Mouse (Mus musculus) lung, postnatal 0 days (tissue): ENCODE results near the gene Sec23b. TPM values are rescaled to one million over a fixed set of nuclear protein-coding genes. Genes with fewer than 3 reads are reported as not detected.
A peak's percentile ranks its signal among the peaks of the same experiment; 100 is the strongest.

Experiments
- ATAC-seq: fragments of 200-750 bp; cut with Nextera tagmentation; 2 replicates; pipeline ENCODE4 v1.8.0; 2017; ENCODE audit warnings: moderate library complexity
- DNase-seq: peaks from one replicate; pipeline ENCODE4 v3.0.0-alpha.2; 2016; ENCODE audit warnings: low spot score
- H3K27ac ChIP-seq: fragments of 300-500 bp; sonication (generic); 2 replicates; pipeline ENCODE4 v1.5.1; 2014; ENCODE audit warnings: antibody characterized with exemption, mild to moderate bottlenecking, low read length, mixed read lengths
- H3K27me3 ChIP-seq: fragments of 300-500 bp; sonication (generic); replicated peaks from 2 replicates; pipeline ENCODE4 v1.6.1; 2014; ENCODE audit warnings: low read length, mixed read lengths; ENCODE audit not compliant: insufficient read depth
- H3K36me3 ChIP-seq: fragments of 300-500 bp; sonication (generic); 2 replicates; pipeline ENCODE4 v1.6.1; 2014; ENCODE audit warnings: low read length, mixed read lengths; ENCODE audit not compliant: insufficient read depth
- H3K4me1 ChIP-seq: fragments of 300-500 bp; sonication (generic); 2 replicates; pipeline ENCODE4 v1.6.1; 2014; ENCODE audit warnings: antibody characterized with exemption, low read depth, low read length, mixed read lengths; ENCODE audit not compliant: insufficient read depth
- H3K4me2 ChIP-seq: fragments of 300-500 bp; sonication (generic); replicated peaks from 2 replicates; pipeline ENCODE4 v1.6.1; 2014; ENCODE audit warnings: low read depth, mild to moderate bottlenecking, low read length, moderate library complexity, mixed read lengths
- H3K4me3 ChIP-seq: fragments of 300-500 bp; sonication (generic); 2 replicates; pipeline ENCODE4 v1.5.1; 2014; ENCODE audit warnings: low read depth, low read length
- H3K9ac ChIP-seq: fragments of 300-500 bp; sonication (generic); replicated peaks from 2 replicates; pipeline ENCODE4 v1.6.1; 2014; ENCODE audit warnings: low read depth, mild to moderate bottlenecking
- H3K9me3 ChIP-seq: fragments of 300-500 bp; sonication (generic); 2 replicates; pipeline ENCODE4 v1.6.1; 2016; ENCODE audit warnings: low read length, mixed read lengths
- CTCF ChIP-seq: IDR thresholded peaks from 2 replicates; pipeline ENCODE4 v1.5.1; 2016; ENCODE audit warnings: antibody characterized with exemption, mild to moderate bottlenecking
- EP300 ChIP-seq: IDR thresholded peaks from 2 replicates; pipeline ENCODE4 v1.6.1; 2016; ENCODE audit warnings: antibody characterized with exemption, mild to moderate bottlenecking, control low read depth
- WGBS: fragments of 180-500 bp; shearing (Covaris S2); extraction: QIAGEN DNeasy Blood & Tissue Kit; methylation state at CpG from one replicate; pipeline ENCODE4 v1.1.7; 2014; 5-methylcytosine and 5-hydroxymethylcytosine counted together
- microRNA-seq: library from miRNA; unstranded; fragments of <30 nt; microRNA quantifications from one replicate; pipeline ENCODE4, GENCODE M21; 2016
- polyA plus RNA-seq: library from polyadenylated mRNA; unstranded; fragments of >200 nt; fragmentation: Nextera tagmentation; extraction: Ambion mirVana; gene quantifications from 2 replicates; pipeline ENCODE4 v1.2.1, GENCODE M21; 2015

The Sec23b gene
- polyA plus RNA-seq, 1 experiment from 2014 or later: 62.4 TPM

- Histone ChIP-seq H3K4me1 (no peaks in the 10 kb centered on the region), H3K36me3 (no peaks in the 10 kb centered on the region), H3K9ac (no peak overlapping the region), H3K27me3 (no peaks in the 10 kb centered on the region), H3K27ac (no peak overlapping the region), H3K4me2 (no peak overlapping the region), H3K9me3 (no peaks in the 10 kb centered on the region), H3K4me3 (no peak overlapping the region)
- 69% methylated on average over 4 of the region's 4 CpGs for WGBS
- no peak for ATAC-seq
- no peak for DNase-seq
- TF ChIP-seq CTCF (no peak), EP300 (no peak)
Observed at GRCm38 (mm10) chr2:144637204-144637603, 81.2 kb downstream of the Sec23b start.

GRCm38 (mm10) chr2:144637671-144638395 lies 81.8 kb downstream of the Sec23b start:
- H3K36me3 ChIP-seq: no peaks in the 10 kb centered on the region
- DNase-seq: no peak
- H3K27me3 ChIP-seq: no peaks in the 10 kb centered on the region
- TF ChIP-seq CTCF (no peak), EP300 (no peak)
- H3K4me1 ChIP-seq: no peaks in the 10 kb centered on the region
- no peaks in the 10 kb centered on the region for H3K9me3 ChIP-seq
- H3K9ac ChIP-seq: no peak overlapping the region
- 86% methylated on average over 11 of the region's 12 CpGs for WGBS
- no peak overlapping the region for H3K4me3 ChIP-seq
- ATAC-seq: no peak
- no peak overlapping the region for H3K4me2 ChIP-seq
- H3K27ac ChIP-seq: no peak overlapping the region

- Histone ChIP-seq H3K9ac (no peak overlapping the region), H3K4me1 (no peaks in the 10 kb centered on the region), H3K36me3 (no peaks in the 10 kb centered on the region), H3K27me3 (no peaks in the 10 kb centered on the region), H3K4me2 (no peak overlapping the region), H3K4me3 (no peak overlapping the region), H3K27ac (no peak overlapping the region), H3K9me3 (no peaks in the 10 kb centered on the region)
- no peak for ATAC-seq
- TF ChIP-seq EP300 (no peak), CTCF (peak; percentile 65)
- peak; percentile 13 for DNase-seq
- WGBS: 47% methylated on average over 4 of the region's 4 CpGs
Observed at GRCm38 (mm10) chr2:144638719-144639118, 82.7 kb downstream of the Sec23b start.

- no peak overlapping the region for H3K27ac ChIP-seq
- no peak overlapping the region for H3K4me2 ChIP-seq
- H3K4me3 ChIP-seq: no peak overlapping the region
- no peak for TF ChIP-seq EP300
- TF ChIP-seq CTCF: no peak
- whole genome bisulfite sequencing: 69% methylated on average over 7 of the region's 7 CpGs
- ATAC-seq: no peak
- no peaks in the 10 kb centered on the region for H3K36me3 ChIP-seq
- H3K27me3 ChIP-seq: no peaks in the 10 kb centered on the region
- no peaks in the 10 kb centered on the region for H3K9me3 ChIP-seq
- no peak for DNase-seq
- no peak overlapping the region for H3K9ac ChIP-seq
- no peaks in the 10 kb centered on the region for H3K4me1 ChIP-seq
Observed at GRCm38 (mm10) chr2:144640101-144640500, 84.1 kb downstream of the Sec23b start.

Small RNAs within 50 kb of the gene (microRNA-seq; reads per million reads assigned to microRNA genes)
- not detected for gene Gm24823

Other genes with a start within 250 kb of the Sec23b start
- 3.9 and 4.0 TPM in 2 replicates for gene Ovol2, start 224.1 kb upstream of the Sec23b start, polyA plus RNA-seq
- gene Kat14, start 187.2 kb upstream of the Sec23b start, polyA plus RNA-seq: 19.1 and 21.9 TPM in 2 replicates
- gene Pet117, start 187.2 kb upstream of the Sec23b start, polyA plus RNA-seq: 1.6 and 2.5 TPM in 2 replicates
- gene Dzank1, start 28.8 kb upstream of the Sec23b start, polyA plus RNA-seq: 1.2 and 1.4 TPM in 2 replicates
- 11.5 and 11.9 TPM in 2 replicates for gene Polr3f, start 28.5 kb upstream of the Sec23b start, polyA plus RNA-seq
- 42.3 and 45.1 TPM in 2 replicates for gene Rbbp9, start 5.4 kb upstream of the Sec23b start, polyA plus RNA-seq
- 38.6 and 41.7 TPM in 2 replicates for gene Smim26, start 37.8 kb downstream of the Sec23b start, polyA plus RNA-seq
- gene Dtd1, start 43.7 kb downstream of the Sec23b start, polyA plus RNA-seq: 29.3 and 31.4 TPM in 2 replicates